Mouse (Mus musculus) kidney, embryonic 14.5 days (tissue): ENCODE measurements at regions not wholly inside any gene's neighbourhood (a gene's known extent, or its start where the extent isn't known, plus 50 kb on each side); places are given as distances from the start of the nearest gene placed in this dataset.
A peak's percentile ranks its signal among the peaks of the same experiment; 100 is the strongest.
"Not testable (repeated sequence)": the region's sequence is repeated elsewhere in the genome, so short reads cannot be mapped to it uniquely, and the experiment has no call there.

Source experiments
- ATAC-seq: fragments of 200-750 bp; cut with Nextera tagmentation; 2 replicates; pipeline ENCODE4 v1.8.0; 2017; ENCODE audit warnings: moderate number of reproducible peaks, mild to moderate bottlenecking, moderate TSS enrichment, moderate library complexity; ENCODE audit not compliant: low FRiP score, low TSS enrichment
- H3K27ac ChIP-seq: fragments of 300-500 bp; sonication (generic); 2 replicates; pipeline ENCODE4 v1.5.1; 2014; ENCODE audit warnings: low read depth, mild to moderate bottlenecking, low read length, moderate library complexity, mixed read lengths
- H3K27me3 ChIP-seq: fragments of 300-500 bp; sonication (generic); 2 replicates; pipeline ENCODE4 v1.6.1; 2014; ENCODE audit warnings: mild to moderate bottlenecking, low read length; ENCODE audit not compliant: control insufficient read depth, insufficient read depth
- H3K36me3 ChIP-seq: fragments of 300-500 bp; sonication (generic); 2 replicates; pipeline ENCODE4 v1.6.1; 2014; ENCODE audit warnings: low read length, mixed read lengths; ENCODE audit not compliant: control insufficient read depth, insufficient read depth
- H3K4me1 ChIP-seq: fragments of 300-500 bp; sonication (generic); 2 replicates; pipeline ENCODE4 v1.6.1; 2014; ENCODE audit warnings: low read length, mixed read lengths; ENCODE audit not compliant: control insufficient read depth, insufficient read depth
- H3K4me2 ChIP-seq: fragments of 300-500 bp; sonication (generic); replicated peaks from 2 replicates; pipeline ENCODE4 v1.6.1; 2014; ENCODE audit warnings: low read depth, mild to moderate bottlenecking, low read length
- H3K4me3 ChIP-seq: fragments of 300-500 bp; sonication (generic); 2 replicates; pipeline ENCODE4 v1.5.1; 2014; ENCODE audit warnings: mild to moderate bottlenecking, low read length
- H3K9ac ChIP-seq: fragments of 300-500 bp; sonication (generic); 2 replicates; pipeline ENCODE4 v1.6.1; 2014; ENCODE audit warnings: low read depth, mild to moderate bottlenecking, low read length, moderate library complexity
- H3K9me3 ChIP-seq: fragments of 300-500 bp; sonication (generic); 2 replicates; pipeline ENCODE4 v1.6.1; 2016; ENCODE audit warnings: low read length; ENCODE audit not compliant: control insufficient read depth
- WGBS: fragments of 180-500 bp; shearing (Covaris S2); extraction: QIAGEN DNeasy Blood & Tissue Kit; methylation state at CpG from one replicate; pipeline ENCODE4 v1.1.7; 2014; 5-methylcytosine and 5-hydroxymethylcytosine counted together

DNA sequence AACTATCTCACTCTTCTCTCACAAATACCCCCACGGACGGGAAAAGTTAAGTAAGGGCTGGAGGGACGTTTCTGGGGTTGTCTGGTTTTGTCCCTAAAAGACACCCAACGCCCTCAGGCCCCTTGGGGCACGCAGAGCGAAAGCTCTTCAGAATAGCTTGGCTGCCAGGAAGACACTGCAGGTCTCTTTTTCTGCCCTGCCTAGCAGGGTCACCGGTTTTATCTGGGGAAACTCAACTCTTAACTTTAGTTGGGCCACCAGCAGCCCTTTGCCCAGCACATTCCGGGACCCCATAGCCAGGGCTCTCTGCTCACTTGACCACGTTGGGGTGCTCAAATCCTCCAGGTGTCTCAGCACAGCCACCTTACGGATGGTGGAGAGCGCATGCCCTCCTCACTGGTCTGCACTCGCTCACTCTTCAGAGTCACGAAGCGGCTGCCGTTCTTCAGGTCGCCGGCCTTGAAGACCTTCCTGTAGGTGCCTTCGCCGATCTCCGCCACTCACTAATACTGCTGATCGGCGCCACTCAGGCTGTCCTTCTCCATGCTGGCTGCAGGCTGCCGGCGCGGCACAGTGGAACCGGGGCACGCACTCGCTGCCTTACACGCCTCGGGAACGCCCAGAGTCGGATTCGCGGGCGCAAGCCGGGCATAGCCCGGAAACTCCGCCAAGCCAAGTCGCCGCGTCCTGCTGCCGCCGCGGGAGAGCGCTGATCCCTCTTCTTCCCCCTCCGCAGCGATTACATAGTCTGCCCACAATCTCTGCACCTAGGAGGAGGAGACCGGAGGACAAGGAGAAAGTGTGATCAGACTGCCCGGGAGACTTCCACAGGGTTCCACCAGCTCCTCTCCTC, 83.0 kb downstream of the Ulbp1 start:
- 7% methylated on average over 48 of the region's 49 CpGs for WGBS

DNA sequence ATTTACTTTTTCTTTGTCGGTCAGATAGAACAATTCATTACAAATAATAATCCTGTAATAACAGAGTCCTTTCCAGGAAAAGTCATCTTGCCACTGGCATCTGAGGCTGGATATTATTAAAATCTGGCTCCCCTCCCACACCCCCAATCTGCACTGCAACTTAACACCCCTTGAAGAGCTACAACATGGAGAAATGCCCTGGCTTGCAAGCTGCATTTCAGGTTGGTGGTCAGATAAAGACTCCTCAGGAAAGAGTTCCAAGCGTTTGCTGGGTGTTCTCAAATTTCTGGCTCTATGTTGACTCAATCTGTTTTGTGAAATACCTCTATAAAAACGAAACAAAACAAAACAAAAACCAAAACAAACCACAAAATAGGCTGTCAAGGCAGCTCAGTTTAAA, 114.6 kb downstream of the Ulbp1 start:
- 56% methylated on average over 3 of the region's 3 CpGs for WGBS
- not testable (repeated sequence) for H3K36me3 ChIP-seq, H3K27ac ChIP-seq, H3K4me1 ChIP-seq, H3K9me3 ChIP-seq, ATAC-seq, H3K4me3 ChIP-seq, H3K27me3 ChIP-seq, H3K4me2 ChIP-seq, H3K9ac ChIP-seq

More for the DNA sequence above, 83.0 kb downstream of the Ulbp1 start:
- H3K9ac ChIP-seq = peak overlapping the region; percentile 48
- peak overlapping the region; percentile 57 for H3K4me3 ChIP-seq
- H3K4me1 ChIP-seq = peaks cover 5% of the 10 kb centered on the region; the same call in 1 of the 2 replicates
- no peaks in the 10 kb centered on the region for H3K36me3 ChIP-seq
- peak; percentile 50; the same call in 1 of the 2 replicates for ATAC-seq
- H3K4me2 ChIP-seq = peak overlapping the region; percentile 99
- H3K27me3 ChIP-seq = peaks cover 20% of the 10 kb centered on the region
- no peak overlapping the region for H3K27ac ChIP-seq
- H3K9me3 ChIP-seq = no peaks in the 10 kb centered on the region

DNA sequence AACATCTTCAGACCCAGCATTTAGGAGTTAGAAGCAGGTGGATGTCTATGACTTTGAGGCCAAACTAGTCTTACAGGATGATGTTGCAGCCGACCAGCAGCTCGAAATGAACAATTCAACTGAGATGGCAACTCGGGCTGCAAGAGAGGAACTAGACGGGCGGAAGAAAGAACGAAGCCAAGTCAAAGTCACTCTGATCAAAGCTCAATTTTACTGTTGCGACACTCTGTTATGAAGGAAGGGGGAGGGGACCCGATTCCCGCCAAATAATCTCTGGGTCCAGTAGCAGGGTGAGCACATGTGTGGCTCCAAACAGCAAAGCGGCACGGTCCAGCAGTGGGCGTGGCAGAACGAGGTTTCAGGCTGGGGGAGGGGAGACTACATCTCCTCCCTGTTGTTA, 129.1 kb downstream of the Ulbp1 start:
- not testable (repeated sequence) for H3K27me3 ChIP-seq, H3K9ac ChIP-seq, H3K9me3 ChIP-seq, H3K4me2 ChIP-seq, ATAC-seq, H3K27ac ChIP-seq, H3K4me1 ChIP-seq, H3K36me3 ChIP-seq, H3K4me3 ChIP-seq
- 93% methylated on average over 13 of the region's 13 CpGs for WGBS

DNA sequence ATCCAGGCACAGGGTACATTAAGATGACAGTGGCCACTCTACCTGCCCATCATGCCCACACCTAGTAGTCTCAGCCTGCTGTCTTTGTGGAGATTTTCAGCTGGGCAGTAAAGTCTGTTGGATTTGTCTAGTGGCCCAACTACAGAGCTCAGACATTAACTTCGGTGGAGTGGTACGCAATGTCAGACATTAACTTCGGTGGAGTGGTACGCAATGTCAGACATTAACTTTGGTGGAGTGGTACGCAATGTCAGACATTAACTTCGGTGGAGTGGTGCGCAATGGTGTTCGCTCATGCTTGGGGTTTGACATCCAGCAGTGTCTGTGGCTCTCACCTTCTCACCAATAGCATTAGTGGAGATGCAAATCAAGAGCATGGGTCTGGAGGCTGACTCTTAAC, 129.7 kb downstream of the Ulbp1 start:
- H3K9ac ChIP-seq, H3K27me3 ChIP-seq, H3K4me2 ChIP-seq, H3K4me1 ChIP-seq, ATAC-seq, H3K27ac ChIP-seq, H3K9me3 ChIP-seq, H3K4me3 ChIP-seq, H3K36me3 ChIP-seq: not testable (repeated sequence)
- 94% methylated on average over 8 of the region's 8 CpGs for WGBS

DNA sequence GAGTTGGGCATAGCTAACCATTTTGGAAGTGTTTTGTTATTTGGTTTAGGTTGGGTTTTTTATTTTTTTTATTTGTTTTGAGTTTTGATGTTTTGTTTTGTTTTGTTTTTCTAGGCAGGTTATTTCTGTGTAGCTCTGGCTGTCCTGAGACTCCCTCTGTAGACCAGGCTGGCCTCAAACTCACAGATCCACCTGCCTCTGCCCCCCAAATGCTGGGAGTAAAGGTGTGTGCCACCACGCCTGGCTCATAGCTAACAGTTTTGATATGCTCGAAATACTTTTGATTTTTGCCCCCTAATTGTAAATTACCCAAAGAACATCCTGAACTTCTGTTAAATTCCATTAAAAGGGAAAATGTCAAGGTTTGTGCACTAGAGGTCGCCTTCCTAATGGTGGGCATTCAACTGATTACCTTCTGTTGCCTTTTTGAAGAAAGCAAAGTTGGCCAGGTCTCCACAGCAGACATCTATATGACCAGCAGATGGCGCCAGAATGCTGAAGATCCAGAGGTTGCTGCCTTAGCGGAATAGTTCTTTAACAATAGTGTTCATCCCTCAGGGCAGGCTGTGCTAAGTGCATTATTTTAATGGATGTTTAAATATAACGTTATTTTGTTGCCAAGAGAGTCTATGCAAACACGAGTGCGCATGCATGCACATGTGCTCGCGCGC, 121.2 kb upstream of the Cnksr3 start:
- Histone ChIP-seq H3K36me3 (no peaks in the 10 kb centered on the region), H3K4me2 (no peak overlapping the region), H3K27ac (no peak overlapping the region), H3K27me3 (no peaks in the 10 kb centered on the region), H3K4me3 (no peak overlapping the region), H3K4me1 (no peaks in the 10 kb centered on the region), H3K9ac (no peak overlapping the region), H3K9me3 (no peaks in the 10 kb centered on the region)
- ATAC-seq = peak; percentile 89
- 40% methylated on average over 11 of the region's 11 CpGs for WGBS

DNA sequence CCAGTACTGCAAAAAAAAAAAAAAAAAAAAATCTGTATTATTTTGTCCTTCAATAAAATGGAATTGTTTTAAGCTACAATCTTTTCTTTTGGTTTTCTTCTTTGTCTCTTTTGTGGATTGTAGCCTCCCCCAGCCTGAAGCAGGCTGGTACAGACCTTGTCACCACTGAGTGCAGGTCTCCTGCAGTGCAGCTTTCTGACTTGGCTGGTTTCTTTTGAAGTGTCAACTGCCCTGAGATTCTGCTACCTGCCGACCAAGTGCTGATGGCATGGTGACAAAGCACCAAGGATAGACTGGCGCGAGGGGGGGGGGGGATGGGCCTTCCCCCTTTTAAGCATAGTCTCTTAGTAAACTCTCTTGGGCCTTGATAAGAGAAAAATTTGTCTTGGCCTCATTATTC, 116.2 kb upstream of the Cnksr3 start:
- H3K4me2 ChIP-seq = no peak overlapping the region
- no peak overlapping the region for H3K9ac ChIP-seq
- H3K27me3 ChIP-seq = no peaks in the 10 kb centered on the region
- ATAC-seq = no peak
- H3K4me3 ChIP-seq = no peak overlapping the region
- no peaks in the 10 kb centered on the region for H3K4me1 ChIP-seq
- 25% methylated on average over 3 of the region's 3 CpGs for WGBS
- no peaks in the 10 kb centered on the region for H3K9me3 ChIP-seq
- H3K27ac ChIP-seq = no peak overlapping the region
- no peaks in the 10 kb centered on the region for H3K36me3 ChIP-seq

DNA sequence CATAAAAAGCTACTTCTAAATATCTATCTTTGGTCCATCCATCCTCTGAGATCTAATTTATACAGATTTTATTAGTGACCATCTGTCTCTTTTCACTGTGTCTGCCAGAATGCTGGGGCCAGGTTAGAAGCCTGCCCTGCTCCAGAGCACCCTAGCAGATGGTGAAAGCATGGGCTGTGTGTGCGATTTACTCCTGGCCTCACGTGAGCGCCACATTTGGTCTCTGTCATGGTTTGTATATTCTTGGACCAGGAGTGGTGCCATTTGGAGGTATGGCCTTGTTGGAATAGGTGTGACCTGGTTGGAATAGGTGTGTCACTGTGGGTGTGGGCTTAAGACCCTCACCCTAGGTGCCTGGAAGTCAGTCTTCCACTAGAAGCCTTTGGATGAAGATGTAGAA, 115.0 kb upstream of the Cnksr3 start:
- H3K4me2 ChIP-seq, H3K9ac ChIP-seq, H3K27me3 ChIP-seq, H3K4me3 ChIP-seq, H3K27ac ChIP-seq, H3K9me3 ChIP-seq, ATAC-seq, H3K4me1 ChIP-seq, H3K36me3 ChIP-seq: not testable (repeated sequence)
- 91% methylated on average over 3 of the region's 3 CpGs for WGBS

DNA sequence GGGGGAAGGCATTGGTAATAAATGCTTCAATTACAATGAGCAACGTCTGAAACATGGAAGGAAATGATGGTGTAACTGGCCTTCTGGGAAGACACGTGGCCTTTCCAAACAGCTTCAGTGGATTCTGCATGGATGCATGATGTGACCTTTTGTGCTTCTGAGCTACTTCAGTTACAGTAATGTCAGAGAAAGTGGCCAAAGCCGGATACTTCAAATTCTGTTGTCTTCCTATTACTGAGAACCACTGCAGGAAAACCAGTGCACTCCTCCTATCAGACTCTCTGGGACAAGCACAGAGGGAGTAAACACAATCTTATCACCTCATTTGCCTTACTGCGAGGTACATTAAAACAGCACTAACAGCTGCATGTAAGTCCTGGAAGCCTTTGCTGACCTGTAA, 113.0 kb upstream of the Cnksr3 start:
- Histone ChIP-seq H3K27me3 (no peaks in the 10 kb centered on the region), H3K4me3 (no peak overlapping the region), H3K4me1 (no peaks in the 10 kb centered on the region), H3K4me2 (no peak overlapping the region), H3K9me3 (no peaks in the 10 kb centered on the region), H3K9ac (no peak overlapping the region), H3K36me3 (no peaks in the 10 kb centered on the region), H3K27ac (no peak overlapping the region)
- ATAC-seq = no peak
- 37% methylated on average over 4 of the region's 4 CpGs for WGBS

DNA sequence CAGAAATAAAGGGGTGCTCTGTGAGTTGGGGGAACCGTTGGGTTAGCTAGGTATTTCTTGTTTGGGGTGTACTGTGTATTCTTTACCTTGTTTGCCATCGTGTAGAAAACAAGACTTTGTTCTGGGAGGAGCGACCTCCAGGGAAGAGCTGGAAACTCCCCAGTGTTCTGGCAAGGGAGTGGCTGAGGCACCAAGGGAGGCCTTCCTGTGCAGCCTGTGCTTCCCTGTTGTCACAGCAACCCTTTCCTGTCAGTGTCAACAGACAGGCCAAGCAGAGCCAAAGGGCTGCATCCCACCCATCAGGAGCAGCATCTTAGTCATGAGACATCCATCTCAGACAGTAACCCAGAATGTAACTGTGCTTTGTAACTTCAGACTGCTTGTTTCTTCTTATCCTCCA, 111.2 kb upstream of the Cnksr3 start:
- no peak for ATAC-seq
- WGBS = 31% methylated on average over 3 of the region's 3 CpGs
- Histone ChIP-seq H3K9ac (no peak overlapping the region), H3K36me3 (no peaks in the 10 kb centered on the region), H3K27ac (no peak overlapping the region), H3K4me1 (no peaks in the 10 kb centered on the region), H3K27me3 (no peaks in the 10 kb centered on the region), H3K4me3 (no peak overlapping the region), H3K4me2 (no peak overlapping the region), H3K9me3 (no peaks in the 10 kb centered on the region)
